In the genomic region with DNA sequence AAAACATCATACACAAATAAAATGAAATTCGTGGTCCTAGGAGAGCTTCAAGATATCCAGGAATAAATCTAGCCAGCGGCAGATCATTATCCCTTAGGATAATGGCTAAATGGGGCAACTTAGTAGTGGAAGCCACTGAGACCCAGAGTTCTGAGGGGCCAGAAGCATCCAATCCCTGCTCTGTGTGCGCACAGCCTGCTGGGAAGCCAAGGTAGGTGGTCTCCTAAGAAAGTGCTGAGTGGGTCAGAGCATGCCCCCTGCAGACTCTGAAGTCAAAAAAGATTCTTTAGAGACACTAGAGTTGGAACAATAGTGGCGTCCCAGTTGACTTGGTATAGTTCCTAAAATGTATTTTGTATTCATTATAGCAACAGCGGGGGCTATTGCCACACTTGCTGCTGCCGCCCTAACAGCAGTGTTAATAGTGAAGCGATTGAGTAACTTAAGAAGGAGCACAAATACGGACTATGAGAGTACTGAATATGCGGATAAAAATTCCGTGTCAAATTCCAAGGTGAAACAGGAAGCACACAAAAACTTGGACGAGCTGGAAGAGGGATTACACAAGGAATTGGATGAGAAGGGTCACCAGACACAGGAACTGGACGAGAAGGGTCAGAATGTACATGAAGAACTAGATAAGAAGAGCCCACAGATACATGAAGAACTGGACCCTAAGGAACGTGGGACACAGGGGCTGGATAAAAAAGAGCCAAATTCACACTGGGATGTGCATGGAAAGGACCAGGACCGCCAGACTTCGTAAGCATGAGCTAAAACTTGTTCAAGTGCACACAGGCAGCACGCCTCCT, we compare ENCODE assay signal across 8 mouse cellular contexts. TPM values are rescaled to one million over a fixed set of nuclear protein-coding genes. Genes with fewer than 3 reads are reported as not detected.
A peak's percentile ranks its signal among the peaks of the same experiment; 100 is the strongest.
DNase-seq lines count a peak whose midpoint lies in the region; ATAC-seq lines count a peak whose summit lies in the region.

A gene (plus strand): TSS at position 472 of the 812 bp plus-strand sequence.

- no peaks in the 10 kb centered on the region for H3K9me3 ChIP-seq in embryonic facial prominence, embryonic 14.5 days (ENCODE audit: control insufficient read depth, low read length)
- H3K9me3 ChIP-seq in hindbrain, embryonic 10.5 days = no peaks in the 10 kb centered on the region
- H3K9me3 ChIP-seq in liver, embryonic 11.5 days (ENCODE audit: control insufficient read depth, low read length) = no peaks in the 10 kb centered on the region

- H3K36me3 ChIP-seq in embryonic facial prominence, embryonic 14.5 days (ENCODE audit: control insufficient read depth, insufficient read depth, low read length) = no peaks in the 10 kb centered on the region
- H3K36me3 ChIP-seq in hindbrain, embryonic 10.5 days = no peaks in the 10 kb centered on the region
- H3K36me3 ChIP-seq in liver, embryonic 11.5 days (ENCODE audit: control insufficient read depth, insufficient read depth, low read length) = no peaks in the 10 kb centered on the region

- peaks cover 8% of the 10 kb centered on the region; the same call in 1 of the 2 replicates for H3K27me3 ChIP-seq in embryonic facial prominence, embryonic 14.5 days (replicated peaks; ENCODE audit: control insufficient read depth, insufficient read depth, low read length)
- H3K27me3 ChIP-seq in hindbrain, embryonic 10.5 days (ENCODE audit: insufficient read depth, poor library complexity, severe bottlenecking) = no peaks in the 10 kb centered on the region
- H3K27me3 ChIP-seq in liver, embryonic 11.5 days (replicated peaks; ENCODE audit: control insufficient read depth, insufficient read depth, low read length) = no peaks in the 10 kb centered on the region

- H3K9ac ChIP-seq in embryonic facial prominence, embryonic 14.5 days (ENCODE audit: low read depth, low read length) = peak within 1 kb of the TSS; percentile 72
- peak within 1 kb of the TSS; percentile 82 for H3K9ac ChIP-seq in liver, embryonic 11.5 days (ENCODE audit: low read depth, low read length)

- DNase-seq in frontal cortex, adult 2 months (ENCODE audit: extremely low spot score in 1 of 2, low spot score in 1 of 2) = peak in 1 of 2 experiments; percentile 45
- DNase-seq in frontal cortex, postnatal 10 days (ENCODE audit: low spot score in 2 of 2) = no peak
- peak; percentile 43 for DNase-seq in MN1 (ENCODE audit: low spot score)
- peak; percentile 9 for DNase-seq in embryonic facial prominence, embryonic 14.5 days (ENCODE audit: low spot score)
- DNase-seq in hindbrain, embryonic 10.5 days (ENCODE audit: low spot score) = peak; percentile 22
- DNase-seq in liver, embryonic 11.5 days (ENCODE audit: low spot score) = no peak
- DNase-seq in neural tube, embryonic 10.5 days (ENCODE audit: extremely low spot score, low spot score) = peak; percentile 22
- DNase-seq in right cerebral cortex, postnatal 25 days = no peak

- H3K27ac ChIP-seq in embryonic facial prominence, embryonic 14.5 days (replicated peaks; ENCODE audit: low read depth, low read length) = peak within 1 kb of the TSS; percentile 68
- H3K27ac ChIP-seq in hindbrain, embryonic 10.5 days = peak within 1 kb of the TSS; percentile 92
- peak within 1 kb of the TSS; percentile 87 for H3K27ac ChIP-seq in liver, embryonic 11.5 days (ENCODE audit: low read depth, low read length)

- WGBS in embryonic facial prominence, embryonic 14.5 days = 18% methylated on average over 16 of the region's 16 CpGs
- 19% methylated on average over 16 of the region's 16 CpGs for WGBS in hindbrain, embryonic 10.5 days
- 28% methylated on average over 16 of the region's 16 CpGs for WGBS in liver, embryonic 11.5 days

- peak within 1 kb of the TSS; percentile 94 for H3K4me2 ChIP-seq in embryonic facial prominence, embryonic 14.5 days (ENCODE audit: low read depth, low read length)
- peak within 1 kb of the TSS; percentile 98 for H3K4me2 ChIP-seq in liver, embryonic 11.5 days

- H3K4me3 ChIP-seq in embryonic facial prominence, embryonic 14.5 days (ENCODE audit: low read depth, low read length) = peak within 1 kb of the TSS; percentile 71
- peak within 1 kb of the TSS; percentile 85 for H3K4me3 ChIP-seq in hindbrain, embryonic 10.5 days
- H3K4me3 ChIP-seq in liver, embryonic 11.5 days (ENCODE audit: low read depth, low read length) = peak within 1 kb of the TSS; percentile 86

- peaks cover 11% of the 10 kb centered on the region for H3K4me1 ChIP-seq in embryonic facial prominence, embryonic 14.5 days (ENCODE audit: control insufficient read depth, insufficient read depth, low read length)
- peaks cover 22% of the 10 kb centered on the region for H3K4me1 ChIP-seq in hindbrain, embryonic 10.5 days (replicated peaks)
- H3K4me1 ChIP-seq in liver, embryonic 11.5 days (replicated peaks; ENCODE audit: control insufficient read depth, insufficient read depth, low read length) = peaks cover 7% of the 10 kb centered on the region; the same call in 1 of the 2 replicates

- ATAC-seq in embryonic facial prominence, embryonic 14.5 days (ENCODE audit: low read depth) = no peak
- no peak for ATAC-seq in liver, embryonic 11.5 days (replicated peaks; ENCODE audit: low FRiP score)

RNA-seq across cellular contexts. Expression of the gene that starts here (rescaled TPM):
- polyA plus RNA-seq in frontal cortex, adult 2 months (2012; rRNA removed) = 35.9 and 43.1 TPM in 2 replicates
- 16.4 and 23.9 TPM in 2 replicates for polyA plus RNA-seq in embryonic facial prominence, embryonic 14.5 days (2014; fragmentation: Nextera tagmentation; extraction: Ambion mirVana)
- 42.2 and 49.0 TPM in 2 replicates for polyA plus RNA-seq in hindbrain, embryonic 10.5 days (2016; fragmentation: Nextera tagmentation; extraction: Ambion mirVana)
- 22.4 and 25.9 TPM in 2 replicates for polyA plus RNA-seq in liver, embryonic 11.5 days (2014; fragmentation: Nextera tagmentation; extraction: Ambion mirVana)

Comparison
In these comparisons a context has a peak if more than half of its experiments do, and no peak if none do; other contexts are left out.
1. DNase-seq: peak in MN1 (single experiment), embryonic facial prominence, embryonic 14.5 days (single experiment), hindbrain, embryonic 10.5 days (single experiment) and neural tube, embryonic 10.5 days (single experiment); none in frontal cortex, postnatal 10 days (0 of 2), liver, embryonic 11.5 days (single experiment) and right cerebral cortex, postnatal 25 days (single experiment).
2. Peak in every context shown above with its lines, with median percentiles within 50 percentile points of each other: H3K27ac ChIP-seq and H3K4me3 ChIP-seq.